ENCODE assay signal across 9 mouse cellular contexts in genomic region chr11:119404627-119405026, GRCm38 (mm10). TPM values are rescaled to one million over a fixed set of nuclear protein-coding genes. Genes with fewer than 3 reads are reported as not detected.
DNase-seq lines count a peak whose midpoint lies in the region; ATAC-seq lines count a peak whose summit lies in the region.
"Had no signal": no experiment of that assay in that cellular context is flagged by ENCODE, and none has a peak within 500 bp of the region (broad histone marks: within the 10 kb centered on the region; RNA-seq: fewer than 3 reads in every experiment).

No protein-coding gene starts in this region.

- no peak overlapping the region for H3K4me2 ChIP-seq in midbrain, embryonic 14.5 days (ENCODE audit: low read length)
- H3K4me2 ChIP-seq in midbrain, embryonic 15.5 days = no peak overlapping the region
- H3K4me2 ChIP-seq: limb, embryonic 13.5 days had no signal

- H3K9ac ChIP-seq in midbrain, embryonic 14.5 days (replicated peaks; ENCODE audit: low read length) = no peak overlapping the region
- H3K9ac ChIP-seq in midbrain, embryonic 15.5 days = no peak overlapping the region
- H3K9ac ChIP-seq: limb, embryonic 13.5 days had no signal

- no peak overlapping the region for H3K4me3 ChIP-seq in midbrain, embryonic 14.5 days (replicated peaks; ENCODE audit: low read depth, low read length)
- no peak overlapping the region for H3K4me3 ChIP-seq in midbrain, embryonic 15.5 days
- H3K4me3 ChIP-seq in embryonic facial prominence, embryonic 10.5 days = no peak overlapping the region
- H3K4me3 ChIP-seq: limb, embryonic 13.5 days had no signal

- ATAC-seq in midbrain, embryonic 14.5 days (ENCODE audit: low FRiP score, low TSS enrichment) = no peak
- ATAC-seq in midbrain, embryonic 15.5 days (replicated peaks) = no peak

- peak; percentile 26 to 51 for DNase-seq in adrenal gland, adult 18-20 months (ENCODE audit: low spot score in 2 of 2)
- DNase-seq in adrenal gland, adult 8-10 months = no peak
- peak; percentile 33 for DNase-seq in midbrain, embryonic 14.5 days
- peak; percentile 56 for DNase-seq in embryonic facial prominence, embryonic 10.5 days (ENCODE audit: low spot score)
- DNase-seq in mesoderm, embryonic 11.5 days (ENCODE audit: low read depth, low spot score) = peak; percentile 62
- no peak for DNase-seq in right cerebral cortex, postnatal 25 days
- no peak for DNase-seq in gastrocnemius, postnatal 10 days

- H3K36me3 ChIP-seq in midbrain, embryonic 14.5 days (ENCODE audit: control insufficient read depth, insufficient read depth, low read length) = no peaks in the 10 kb centered on the region
- no peaks in the 10 kb centered on the region for H3K36me3 ChIP-seq in midbrain, embryonic 15.5 days (replicated peaks)
- H3K36me3 ChIP-seq in embryonic facial prominence, embryonic 10.5 days (replicated peaks) = no peaks in the 10 kb centered on the region

- H3K27ac ChIP-seq in midbrain, embryonic 14.5 days (replicated peaks; ENCODE audit: low read depth, low read length) = no peak overlapping the region
- no peak overlapping the region for H3K27ac ChIP-seq in midbrain, embryonic 15.5 days
- H3K27ac ChIP-seq in embryonic facial prominence, embryonic 10.5 days (replicated peaks) = no peak overlapping the region
- H3K27ac ChIP-seq: limb, embryonic 13.5 days had no signal

- no peaks in the 10 kb centered on the region for H3K9me3 ChIP-seq in midbrain, embryonic 14.5 days (ENCODE audit: control insufficient read depth, low read length)
- no peaks in the 10 kb centered on the region for H3K9me3 ChIP-seq in midbrain, embryonic 15.5 days
- no peaks in the 10 kb centered on the region for H3K9me3 ChIP-seq in embryonic facial prominence, embryonic 10.5 days
- H3K9me3 ChIP-seq: limb, embryonic 13.5 days had no signal

- no peaks in the 10 kb centered on the region for H3K27me3 ChIP-seq in midbrain, embryonic 14.5 days (ENCODE audit: control insufficient read depth, insufficient read depth, low read length)
- H3K27me3 ChIP-seq in midbrain, embryonic 15.5 days (replicated peaks) = no peaks in the 10 kb centered on the region
- H3K27me3 ChIP-seq in embryonic facial prominence, embryonic 10.5 days (replicated peaks; ENCODE audit: low read depth, poor library complexity, severe bottlenecking) = peaks cover 3% of the 10 kb centered on the region; the same call in 1 of the 2 replicates
- H3K27me3 ChIP-seq: limb, embryonic 13.5 days had no signal

- H3K4me1 ChIP-seq in midbrain, embryonic 14.5 days (ENCODE audit: control insufficient read depth, insufficient read depth, low read length) = no peaks in the 10 kb centered on the region
- H3K4me1 ChIP-seq in midbrain, embryonic 15.5 days = no peaks in the 10 kb centered on the region
- 0 out of 2 replicates have a peak, but pooled peaks cover 2% of the 10 kb centered on the region for H3K4me1 ChIP-seq in embryonic facial prominence, embryonic 10.5 days

- WGBS in midbrain, embryonic 14.5 days = 58% methylated on average over 5 of the region's 5 CpGs
- 59% methylated on average over 5 of the region's 5 CpGs for WGBS in midbrain, embryonic 15.5 days
- WGBS in embryonic facial prominence, embryonic 10.5 days = 51% methylated on average over 5 of the region's 5 CpGs

RNA-seq across cellular contexts. Expression of gene Rnf213, which starts 11.7 kb away (rescaled TPM):
- 10 to 100 TPM; 19.1 to 20.6 TPM for total RNA-seq in adrenal gland, adult 18-20 months (2021)
- total RNA-seq in adrenal gland, adult 8-10 months (2022) = 10 to 100 TPM; 28.2 to 41.6 (median 36.2) TPM
- polyA plus RNA-seq in midbrain, embryonic 14.5 days (2014; fragmentation: Nextera tagmentation; extraction: Ambion mirVana) = 0.72 and 3.2 TPM in 2 replicates
- 1.4 and 1.6 TPM in 2 replicates for polyA plus RNA-seq in midbrain, embryonic 15.5 days (2015; fragmentation: Nextera tagmentation; extraction: Ambion mirVana)
- polyA plus RNA-seq in embryonic facial prominence, embryonic 10.5 days (2016; fragmentation: Nextera tagmentation; extraction: Ambion mirVana) = 1.4 TPM in 2 replicates
- 10 to 100 TPM in 1 of 2 experiments, 1 to 10 TPM in 1; 6.9 to 10.1 TPM for total RNA-seq in gastrocnemius, postnatal 10 days (2021)

RNA-seq across cellular contexts. Expression of gene Slc26a11, which starts 49.3 kb away (rescaled TPM):
- total RNA-seq in adrenal gland, adult 18-20 months (2021) = 1 to 10 TPM; 4.8 to 4.9 TPM
- total RNA-seq in adrenal gland, adult 8-10 months (2022) = 10 to 100 TPM in 2 of 4 experiments, 1 to 10 TPM in 2; 9.0 to 10.2 (median 9.9) TPM
- polyA plus RNA-seq in midbrain, embryonic 14.5 days (2014; fragmentation: Nextera tagmentation; extraction: Ambion mirVana) = 3.9 and 5.0 TPM in 2 replicates
- polyA plus RNA-seq in midbrain, embryonic 15.5 days (2015; fragmentation: Nextera tagmentation; extraction: Ambion mirVana) = 6.9 and 7.4 TPM in 2 replicates
- polyA plus RNA-seq in embryonic facial prominence, embryonic 10.5 days (2016; fragmentation: Nextera tagmentation; extraction: Ambion mirVana) = 7.6 and 8.2 TPM in 2 replicates
- 1 to 10 TPM; 2.6 to 4.0 TPM for total RNA-seq in gastrocnemius, postnatal 10 days (2021)

RNA-seq across cellular contexts. Expression of gene Sgsh, which starts 49.3 kb away (rescaled TPM):
- total RNA-seq in adrenal gland, adult 18-20 months (2021) = 10 to 100 TPM; 11.5 to 17.0 TPM
- 10 to 100 TPM; 21.9 to 28.3 (median 24.9) TPM for total RNA-seq in adrenal gland, adult 8-10 months (2022)
- 5.3 and 6.1 TPM in 2 replicates for polyA plus RNA-seq in midbrain, embryonic 14.5 days (2014; fragmentation: Nextera tagmentation; extraction: Ambion mirVana)
- polyA plus RNA-seq in midbrain, embryonic 15.5 days (2015; fragmentation: Nextera tagmentation; extraction: Ambion mirVana) = 5.2 and 6.6 TPM in 2 replicates
- polyA plus RNA-seq in embryonic facial prominence, embryonic 10.5 days (2016; fragmentation: Nextera tagmentation; extraction: Ambion mirVana) = 5.4 and 5.5 TPM in 2 replicates
- 1 to 10 TPM; 5.2 to 5.7 TPM for total RNA-seq in gastrocnemius, postnatal 10 days (2021)

Comparison
In these comparisons a context has a peak if more than half of its experiments do, and no peak if none do; other contexts are left out.
1. DNase-seq: peak in adrenal gland, adult 18-20 months (2 of 2), midbrain, embryonic 14.5 days (single experiment), embryonic facial prominence, embryonic 10.5 days (single experiment) and mesoderm, embryonic 11.5 days (single experiment); none in adrenal gland, adult 8-10 months (single experiment), right cerebral cortex, postnatal 25 days (single experiment) and gastrocnemius, postnatal 10 days (single experiment).